Mouse (Mus musculus) cortical plate, adult 2 months (tissue): Measurements from ENCODE around the gene Slc35b2.

Experiments
- CTCF ChIP-seq: fragments of 200-500 bp; IDR thresholded peaks from 2 replicates; pipeline ENCODE4 v1.5.1; 2011; ENCODE audit warnings: mild to moderate bottlenecking, control low read depth, low read length; ENCODE audit not compliant: insufficient read depth; ENCODE audit errors: extremely low read depth
- POLR2A ChIP-seq: fragments of 200-500 bp; IDR thresholded peaks from 2 replicates; pipeline ENCODE4 v1.6.1; 2011; ENCODE audit warnings: mild to moderate bottlenecking, low read length, control low read depth; ENCODE audit not compliant: insufficient read depth; ENCODE audit errors: extremely low read depth

GRCm38 (mm10) chr17:45585725-45586448 lies 22.2 kb downstream of the Slc35b2 start:
- no peak for TF ChIP-seq CTCF
- no peak for TF ChIP-seq POLR2A
